Mouse (Mus musculus): ENCODE data around the gene Cdc42se1. TPM values are rescaled to one million over a fixed set of nuclear protein-coding genes. Genes with fewer than 3 reads are reported as not detected.
"Not testable (repeated sequence)": the region's sequence is repeated elsewhere in the genome, so short reads cannot be mapped to it uniquely, and the experiment has no call there.

Gene Cdc42se1
- polyA plus RNA-seq, 1 experiment, result 156 TPM

GRCm38 (mm10) chr3:95208286-95208685 lies 20.2 kb upstream of the Cdc42se1 start:
- peaks cover 44% of the 10 kb centered on the region for H3K36me3 ChIP-seq (ENCODE audit: control insufficient read depth, insufficient read depth, low read length)
- 94% methylated on average over 4 of the region's 4 CpGs for WGBS

GRCm38 (mm10) chr3:95210585-95210984 lies 17.9 kb upstream of the Cdc42se1 start:
- Histone ChIP-seq H3K36me3 (ENCODE audit: control insufficient read depth, insufficient read depth, low read length) (peaks cover 26% of the 10 kb centered on the region), H3K27me3 (ENCODE audit: control insufficient read depth, insufficient read depth, low read length) (no peaks in the 10 kb centered on the region), H3K27ac (ENCODE audit: control insufficient read depth, insufficient read depth, low read length) (no peak overlapping the region), H3K4me3 (ENCODE audit: control insufficient read depth, insufficient read depth, low read length) (no peak overlapping the region), H3K4me1 (replicated peaks; ENCODE audit: control insufficient read depth, insufficient read depth, low read length) (peaks cover 8% of the 10 kb centered on the region)
- 0% methylated on average over 2 of the region's 2 CpGs for WGBS
- DNase-seq, result peak; percentile 53
- TF ChIP-seq CTCF (IDR thresholded peaks at IDR 0.05; ENCODE audit: borderline replicate concordance, control insufficient read depth, extremely low read depth, insufficient read depth, low read length, poor library complexity) (no peak), POLR2A (IDR thresholded peaks at IDR 0.05; ENCODE audit: control insufficient read depth, extremely low read depth, insufficient read depth, low read length, poor library complexity) (no peak)

More at GRCm38 (mm10) chr3:95208286-95208685, 20.2 kb upstream of the Cdc42se1 start:
- Histone ChIP-seq H3K4me1 (replicated peaks; ENCODE audit: control insufficient read depth, insufficient read depth, low read length) (peaks cover 8% of the 10 kb centered on the region), H3K27ac (ENCODE audit: control insufficient read depth, insufficient read depth, low read length) (no peak overlapping the region), H3K27me3 (ENCODE audit: control insufficient read depth, insufficient read depth, low read length) (no peaks in the 10 kb centered on the region), H3K4me3 (ENCODE audit: control insufficient read depth, insufficient read depth, low read length) (no peak overlapping the region)
- no peak for TF ChIP-seq CTCF (IDR thresholded peaks at IDR 0.05; ENCODE audit: borderline replicate concordance, control insufficient read depth, extremely low read depth, insufficient read depth, low read length, poor library complexity)
- TF ChIP-seq POLR2A (IDR thresholded peaks at IDR 0.05; ENCODE audit: control insufficient read depth, extremely low read depth, insufficient read depth, low read length, poor library complexity), result no peak
- DNase-seq, result no peak

GRCm38 (mm10) chr3:95212889-95213608 lies 15.5 kb upstream of the Cdc42se1 start:
- not testable (repeated sequence) for H3K4me3 ChIP-seq (ENCODE audit: control insufficient read depth, insufficient read depth, low read length); H3K4me1 ChIP-seq (replicated peaks; ENCODE audit: control insufficient read depth, insufficient read depth, low read length); H3K27me3 ChIP-seq (ENCODE audit: control insufficient read depth, insufficient read depth, low read length); H3K27ac ChIP-seq (ENCODE audit: control insufficient read depth, insufficient read depth, low read length); DNase-seq
- 93% methylated on average over 9 of the region's 10 CpGs for WGBS
- H3K36me3 ChIP-seq (ENCODE audit: control insufficient read depth, insufficient read depth, low read length), result peaks cover 10% of the 10 kb centered on the region; the same call in 1 of the 2 replicates

GRCm38 (mm10) chr3:95213609-95213975 lies 14.9 kb upstream of the Cdc42se1 start:
- no peak for DNase-seq
- H3K27ac ChIP-seq (ENCODE audit: control insufficient read depth, insufficient read depth, low read length), result no peak overlapping the region
- WGBS, result 100% methylated on average over 1 of the region's 1 CpGs
- no peak overlapping the region for H3K4me3 ChIP-seq (ENCODE audit: control insufficient read depth, insufficient read depth, low read length)
- peaks cover 8% of the 10 kb centered on the region; the same call in 1 of the 2 replicates for H3K36me3 ChIP-seq (ENCODE audit: control insufficient read depth, insufficient read depth, low read length)
- TF ChIP-seq POLR2A (IDR thresholded peaks at IDR 0.05; ENCODE audit: control insufficient read depth, extremely low read depth, insufficient read depth, low read length, poor library complexity), result no peak
- H3K4me1 ChIP-seq (replicated peaks; ENCODE audit: control insufficient read depth, insufficient read depth, low read length), result peaks cover 8% of the 10 kb centered on the region
- no peaks in the 10 kb centered on the region for H3K27me3 ChIP-seq (ENCODE audit: control insufficient read depth, insufficient read depth, low read length)

GRCm38 (mm10) chr3:95216655-95217254 lies 11.8 kb upstream of the Cdc42se1 start:
- H3K36me3 ChIP-seq (ENCODE audit: control insufficient read depth, insufficient read depth, low read length), result peaks cover 8% of the 10 kb centered on the region; the same call in 1 of the 2 replicates
- no peak for DNase-seq
- 25% methylated on average over 4 of the region's 4 CpGs for whole genome bisulfite sequencing
- H3K4me3 ChIP-seq (ENCODE audit: control insufficient read depth, insufficient read depth, low read length), result peak overlapping the region; percentile 90
- peaks cover 3% of the 10 kb centered on the region; the same call in 1 of the 2 replicates for H3K4me1 ChIP-seq (replicated peaks; ENCODE audit: control insufficient read depth, insufficient read depth, low read length)
- H3K27me3 ChIP-seq (ENCODE audit: control insufficient read depth, insufficient read depth, low read length), result no peaks in the 10 kb centered on the region
- no peak overlapping the region for H3K27ac ChIP-seq (ENCODE audit: control insufficient read depth, insufficient read depth, low read length)
- TF ChIP-seq POLR2A (IDR thresholded peaks at IDR 0.05; ENCODE audit: control insufficient read depth, extremely low read depth, insufficient read depth, low read length, poor library complexity) (no peak), CTCF (IDR thresholded peaks at IDR 0.05; ENCODE audit: borderline replicate concordance, control insufficient read depth, extremely low read depth, insufficient read depth, low read length, poor library complexity) (no peak)

- under 1% methylated on average over 56 of the region's 56 CpGs for WGBS
- Histone ChIP-seq H3K27me3 (ENCODE audit: control insufficient read depth, insufficient read depth, low read length) (no peaks in the 10 kb centered on the region), H3K4me1 (replicated peaks; ENCODE audit: control insufficient read depth, insufficient read depth, low read length) (no peaks in the 10 kb centered on the region; the same call in 1 of the 2 replicates), H3K27ac (ENCODE audit: control insufficient read depth, insufficient read depth, low read length) (peak within 1 kb of the TSS; percentile 87), H3K36me3 (ENCODE audit: control insufficient read depth, insufficient read depth, low read length) (peaks cover 8% of the 10 kb centered on the region; the same call in 1 of the 2 replicates), H3K4me3 (ENCODE audit: control insufficient read depth, insufficient read depth, low read length) (peak within 1 kb of the TSS; percentile 90)
- peak; percentile 79; the same call in 1 of the 2 replicates for TF ChIP-seq CTCF (IDR thresholded peaks at IDR 0.05; ENCODE audit: borderline replicate concordance, control insufficient read depth, extremely low read depth, insufficient read depth, low read length, poor library complexity)
- peak; percentile 66 for TF ChIP-seq POLR2A (IDR thresholded peaks at IDR 0.05; ENCODE audit: control insufficient read depth, extremely low read depth, insufficient read depth, low read length, poor library complexity)
- DNase-seq, result peak; percentile 97
These were observed 11.0 kb upstream of the Cdc42se1 start, which contains the start of gene Gabpb2 for GRCm38 (mm10) chr3:95217255-95218134. Gene Gabpb2, minus strand, starts transcription at chr3:95217916.

Measured in thymus, adult 2 months (tissue).